Mouse (Mus musculus) embryonic facial prominence, embryonic 13.5 days (tissue): ENCODE measurements at regions not wholly inside any gene's neighbourhood (a gene's known extent, or its start where the extent isn't known, plus 50 kb on each side); places are given as distances from the start of the nearest gene placed in this dataset.

Source experiments
- ATAC-seq: fragments of 200-750 bp; cut with Nextera tagmentation; 2 replicates; pipeline ENCODE4 v1.8.0; 2017; ENCODE audit warnings: low read depth; ENCODE audit not compliant: insufficient number of reproducible peaks, insufficient read depth, low FRiP score, low TSS enrichment
- H3K27ac ChIP-seq: fragments of 300-500 bp; sonication (generic); 2 replicates; pipeline ENCODE4 v1.5.1; 2015; ENCODE audit warnings: moderate library complexity, mild to moderate bottlenecking, inconsistent platforms
- H3K27me3 ChIP-seq: fragments of 300-500 bp; sonication (generic); 2 replicates; pipeline ENCODE4 v1.6.1; 2015; ENCODE audit warnings: mild to moderate bottlenecking, inconsistent platforms
- H3K36me3 ChIP-seq: fragments of 300-500 bp; sonication (generic); 2 replicates; pipeline ENCODE4 v1.6.1; 2015; ENCODE audit warnings: mild to moderate bottlenecking, inconsistent platforms
- H3K4me1 ChIP-seq: fragments of 300-500 bp; sonication (generic); 2 replicates; pipeline ENCODE4 v1.6.1; 2015; ENCODE audit warnings: inconsistent platforms
- H3K4me2 ChIP-seq: fragments of 300-500 bp; sonication (generic); 2 replicates; pipeline ENCODE4 v1.6.1; 2015; ENCODE audit warnings: moderate library complexity, mild to moderate bottlenecking, inconsistent platforms
- H3K4me3 ChIP-seq: fragments of 300-500 bp; sonication (generic); 2 replicates; pipeline ENCODE4 v1.5.1; 2015; ENCODE audit warnings: mild to moderate bottlenecking, inconsistent platforms
- H3K9ac ChIP-seq: fragments of 300-500 bp; sonication (generic); 2 replicates; pipeline ENCODE4 v1.6.1; 2015; ENCODE audit warnings: mild to moderate bottlenecking, inconsistent platforms
- H3K9me3 ChIP-seq: fragments of 300-500 bp; sonication (generic); 2 replicates; pipeline ENCODE4 v1.6.1; 2016; ENCODE audit warnings: inconsistent platforms
- WGBS: fragments of 180-500 bp; shearing (Covaris S2); methylation state at CpG from one replicate; pipeline ENCODE4 v1.1.7; 2015; ENCODE audit warnings: mixed read lengths; 5-methylcytosine and 5-hydroxymethylcytosine counted together

GRCm38 (mm10) chr3:50761766-50762165 is 318.4 kb upstream of the Slc7a11 start:
- H3K9me3 ChIP-seq = no peaks in the 10 kb centered on the region
- no peak overlapping the region for H3K27ac ChIP-seq
- no peak overlapping the region for H3K4me3 ChIP-seq
- no peak overlapping the region for H3K9ac ChIP-seq
- H3K27me3 ChIP-seq = no peaks in the 10 kb centered on the region
- no peaks in the 10 kb centered on the region for H3K36me3 ChIP-seq
- H3K4me1 ChIP-seq = no peaks in the 10 kb centered on the region
- 0% methylated on average over 1 of the region's 1 CpGs for WGBS
- no peak for ATAC-seq
- H3K4me2 ChIP-seq = no peak overlapping the region

GRCm38 (mm10) chr3:50758106-50758505 is 314.7 kb upstream of the Slc7a11 start:
- 0 out of 2 replicates have a peak, but pooled peaks cover 3% of the 10 kb centered on the region for H3K4me1 ChIP-seq
- ATAC-seq = no peak
- no peak overlapping the region for H3K27ac ChIP-seq
- H3K9ac ChIP-seq = no peak overlapping the region
- no peak overlapping the region for H3K4me3 ChIP-seq
- H3K27me3 ChIP-seq = no peaks in the 10 kb centered on the region
- WGBS = 94% methylated on average over 1 of the region's 1 CpGs
- no peaks in the 10 kb centered on the region for H3K36me3 ChIP-seq
- no peaks in the 10 kb centered on the region for H3K9me3 ChIP-seq
- H3K4me2 ChIP-seq = no peak overlapping the region

- Histone ChIP-seq H3K4me1 (no peaks in the 10 kb centered on the region), H3K27ac (no peak overlapping the region), H3K9ac (no peak overlapping the region), H3K4me3 (no peak overlapping the region), H3K27me3 (no peaks in the 10 kb centered on the region), H3K36me3 (no peaks in the 10 kb centered on the region), H3K4me2 (no peak overlapping the region), H3K9me3 (no peaks in the 10 kb centered on the region)
- ATAC-seq = no peak
- 91% methylated on average over 1 of the region's 1 CpGs for WGBS
These were observed 293.8 kb upstream of the Slc7a11 start for GRCm38 (mm10) chr3:50737173-50737572.

- Histone ChIP-seq H3K27me3 (no peaks in the 10 kb centered on the region), H3K27ac (no peak overlapping the region), H3K4me1 (0 out of 2 replicates have a peak, but pooled peaks cover 3% of the 10 kb centered on the region), H3K9me3 (no peaks in the 10 kb centered on the region), H3K4me2 (no peak overlapping the region), H3K9ac (no peak overlapping the region), H3K4me3 (no peak overlapping the region), H3K36me3 (no peaks in the 10 kb centered on the region)
- no peak for ATAC-seq
- WGBS = 89% methylated on average over 5 of the region's 5 CpGs
These were observed 275.6 kb upstream of the Slc7a11 start for GRCm38 (mm10) chr3:50719035-50719434.

GRCm38 (mm10) chr3:50713463-50713862 is 270.0 kb upstream of the Slc7a11 start:
- ATAC-seq = no peak
- Histone ChIP-seq H3K9me3 (no peaks in the 10 kb centered on the region), H3K36me3 (no peaks in the 10 kb centered on the region), H3K9ac (no peak overlapping the region), H3K4me1 (0 out of 2 replicates have a peak, but pooled peaks cover 4% of the 10 kb centered on the region), H3K4me3 (no peak overlapping the region), H3K27me3 (no peaks in the 10 kb centered on the region), H3K27ac (no peak overlapping the region), H3K4me2 (no peak overlapping the region)
- 83% methylated on average over 6 of the region's 6 CpGs for WGBS

GRCm38 (mm10) chr3:50709415-50709989 is 266.1 kb upstream of the Slc7a11 start:
- Histone ChIP-seq H3K36me3 (no peaks in the 10 kb centered on the region), H3K27me3 (no peaks in the 10 kb centered on the region), H3K9ac (no peak overlapping the region), H3K9me3 (no peaks in the 10 kb centered on the region), H3K4me2 (peak overlapping the region; percentile 17; the same call in 1 of the 2 replicates), H3K4me1 (0 out of 2 replicates have a peak, but pooled peaks cover 4% of the 10 kb centered on the region), H3K4me3 (no peak overlapping the region), H3K27ac (no peak overlapping the region)
- WGBS = 17% methylated on average over 12 of the region's 12 CpGs
- no peak for ATAC-seq

GRCm38 (mm10) chr3:50706707-50707106 is 263.3 kb upstream of the Slc7a11 start:
- Histone ChIP-seq H3K36me3 (no peaks in the 10 kb centered on the region), H3K27me3 (no peaks in the 10 kb centered on the region), H3K4me2 (no peak overlapping the region), H3K4me3 (no peak overlapping the region), H3K27ac (no peak overlapping the region), H3K9ac (no peak overlapping the region), H3K9me3 (0 out of 2 replicates have a peak, but pooled peaks cover 2% of the 10 kb centered on the region), H3K4me1 (no peaks in the 10 kb centered on the region)
- 47% methylated on average over 2 of the region's 2 CpGs for WGBS
- no peak for ATAC-seq

GRCm38 (mm10) chr3:50694904-50695680 is 251.7 kb upstream of the Slc7a11 start:
- Histone ChIP-seq H3K27me3 (no peaks in the 10 kb centered on the region), H3K4me1 (peaks cover 9% of the 10 kb centered on the region; the same call in 1 of the 2 replicates), H3K27ac (peak overlapping the region; percentile 22), H3K36me3 (no peaks in the 10 kb centered on the region), H3K9me3 (no peaks in the 10 kb centered on the region), H3K4me2 (peak overlapping the region; percentile 22; the same call in 1 of the 2 replicates), H3K4me3 (no peak overlapping the region), H3K9ac (0 out of 2 replicates have a peak overlapping the region, but pooled peaks have one; percentile 36)
- ATAC-seq = no peak
- 71% methylated on average over 15 of the region's 15 CpGs for WGBS

GRCm38 (mm10) chr3:50694497-50694896 is 251.1 kb upstream of the Slc7a11 start:
- WGBS = 44% methylated on average over 8 of the region's 8 CpGs
- no peak overlapping the region for H3K4me3 ChIP-seq
- H3K27me3 ChIP-seq = no peaks in the 10 kb centered on the region
- H3K9me3 ChIP-seq = no peaks in the 10 kb centered on the region
- peak overlapping the region; percentile 22; the same call in 1 of the 2 replicates for H3K4me2 ChIP-seq
- H3K36me3 ChIP-seq = no peaks in the 10 kb centered on the region
- ATAC-seq = no peak
- H3K27ac ChIP-seq = peak overlapping the region; percentile 22; the same call in 1 of the 2 replicates
- H3K9ac ChIP-seq = no peak overlapping the region
- peaks cover 9% of the 10 kb centered on the region; the same call in 1 of the 2 replicates for H3K4me1 ChIP-seq

GRCm38 (mm10) chr3:50692306-50692705 is 248.9 kb upstream of the Slc7a11 start:
- H3K4me3 ChIP-seq = no peak overlapping the region
- WGBS = 88% methylated on average over 1 of the region's 1 CpGs

GRCm38 (mm10) chr3:50690750-50691149 is 247.3 kb upstream of the Slc7a11 start:
- H3K27ac ChIP-seq = no peak overlapping the region
- 67% methylated on average over 5 of the region's 5 CpGs for WGBS
- ATAC-seq = no peak

More at GRCm38 (mm10) chr3:50692306-50692705, 248.9 kb upstream of the Slc7a11 start:
- Histone ChIP-seq H3K27ac (no peak overlapping the region), H3K36me3 (no peaks in the 10 kb centered on the region), H3K27me3 (no peaks in the 10 kb centered on the region), H3K9ac (no peak overlapping the region), H3K4me2 (no peak overlapping the region), H3K4me1 (peaks cover 9% of the 10 kb centered on the region; the same call in 1 of the 2 replicates), H3K9me3 (no peaks in the 10 kb centered on the region)
- no peak for ATAC-seq

GRCm38 (mm10) chr3:50689375-50689774 is 246.0 kb upstream of the Slc7a11 start:
- no peak overlapping the region for H3K9ac ChIP-seq
- no peak for ATAC-seq
- WGBS = 75% methylated on average over 5 of the region's 5 CpGs

More at GRCm38 (mm10) chr3:50690750-50691149, 247.3 kb upstream of the Slc7a11 start:
- Histone ChIP-seq H3K4me1 (peaks cover 9% of the 10 kb centered on the region; the same call in 1 of the 2 replicates), H3K9me3 (no peaks in the 10 kb centered on the region), H3K9ac (no peak overlapping the region), H3K36me3 (no peaks in the 10 kb centered on the region), H3K4me3 (no peak overlapping the region), H3K27me3 (no peaks in the 10 kb centered on the region), H3K4me2 (no peak overlapping the region)

More at GRCm38 (mm10) chr3:50689375-50689774, 246.0 kb upstream of the Slc7a11 start:
- H3K36me3 ChIP-seq = no peaks in the 10 kb centered on the region
- H3K9me3 ChIP-seq = no peaks in the 10 kb centered on the region
- H3K27ac ChIP-seq = no peak overlapping the region
- H3K27me3 ChIP-seq = no peaks in the 10 kb centered on the region
- H3K4me2 ChIP-seq = no peak overlapping the region
- H3K4me1 ChIP-seq = 0 out of 2 replicates have a peak, but pooled peaks cover under 1% of the 10 kb centered on the region
- H3K4me3 ChIP-seq = no peak overlapping the region
